Mouse (Mus musculus): ENCODE results near the gene Nos3. TPM values are rescaled to one million over a fixed set of nuclear protein-coding genes. Genes with fewer than 3 reads are reported as not detected.

Gene Nos3
- polyA plus RNA-seq, 1 experiment from 2014 or later, result 5.9 TPM

- Histone ChIP-seq H3K9me3 (replicated peaks) (no peaks in the 10 kb centered on the region), H3K27me3 (peaks cover 5% of the 10 kb centered on the region; the same call in 1 of the 2 replicates), H3K27ac (peak overlapping the region; percentile 36; the same call in 1 of the 2 replicates), H3K4me1 (peaks cover 61% of the 10 kb centered on the region), H3K4me2 (peak overlapping the region; percentile 89), H3K4me3 (peak overlapping the region; percentile 61), H3K9ac (peak overlapping the region; percentile 68), H3K36me3 (ENCODE audit: poor library complexity, severe bottlenecking) (peaks cover 26% of the 10 kb centered on the region)
- ATAC-seq, result no peak
- WGBS, result under 1% methylated on average over 10 of the region's 10 CpGs
Observed at GRCm38 (mm10) chr5:24426037-24426432, 61.4 kb downstream of the Nos3 start.

GRCm38 (mm10) chr5:24426556-24427284 is 62.1 kb downstream of the Nos3 start:
- Histone ChIP-seq H3K9ac (peak overlapping the region; percentile 68), H3K27me3 (peaks cover 5% of the 10 kb centered on the region; the same call in 1 of the 2 replicates), H3K4me2 (peak overlapping the region; percentile 89), H3K36me3 (ENCODE audit: poor library complexity, severe bottlenecking) (peaks cover 26% of the 10 kb centered on the region), H3K9me3 (replicated peaks) (no peaks in the 10 kb centered on the region), H3K4me3 (peak overlapping the region; percentile 61), H3K4me1 (peaks cover 61% of the 10 kb centered on the region), H3K27ac (no peak overlapping the region)
- 10% methylated on average over 9 of the region's 9 CpGs for WGBS
- no peak for ATAC-seq

GRCm38 (mm10) chr5:24427285-24427633 is 62.6 kb downstream of the Nos3 start:
- Histone ChIP-seq H3K4me2 (peak overlapping the region; percentile 89), H3K9ac (peak overlapping the region; percentile 17; the same call in 1 of the 2 replicates), H3K4me3 (peak overlapping the region; percentile 1; the same call in 1 of the 2 replicates), H3K4me1 (peaks cover 56% of the 10 kb centered on the region), H3K27me3 (peaks cover 5% of the 10 kb centered on the region; the same call in 1 of the 2 replicates), H3K36me3 (ENCODE audit: poor library complexity, severe bottlenecking) (peaks cover 31% of the 10 kb centered on the region), H3K27ac (no peak overlapping the region), H3K9me3 (replicated peaks) (no peaks in the 10 kb centered on the region)
- WGBS, result 7% methylated on average over 12 of the region's 12 CpGs
- ATAC-seq, result no peak

- Histone ChIP-seq H3K27ac (no peak overlapping the region), H3K36me3 (ENCODE audit: poor library complexity, severe bottlenecking) (peaks cover 39% of the 10 kb centered on the region), H3K4me2 (peak overlapping the region; percentile 89), H3K4me3 (no peak overlapping the region), H3K4me1 (peaks cover 48% of the 10 kb centered on the region), H3K9me3 (replicated peaks) (no peaks in the 10 kb centered on the region), H3K27me3 (peaks cover 5% of the 10 kb centered on the region; the same call in 1 of the 2 replicates), H3K9ac (peak overlapping the region; percentile 30; the same call in 1 of the 2 replicates)
- ATAC-seq, result no peak
- WGBS, result 2% methylated on average over 14 of the region's 15 CpGs
Observed at GRCm38 (mm10) chr5:24427981-24428402, 63.4 kb downstream of the Nos3 start.

- H3K4me2 ChIP-seq, result peak overlapping the region; percentile 89; the same call in 1 of the 2 replicates
- H3K4me1 ChIP-seq, result peaks cover 47% of the 10 kb centered on the region
- H3K27me3 ChIP-seq, result peaks cover 5% of the 10 kb centered on the region; the same call in 1 of the 2 replicates
- H3K9me3 ChIP-seq (replicated peaks), result no peaks in the 10 kb centered on the region
- no peak overlapping the region for H3K9ac ChIP-seq
- WGBS, result 18% methylated on average over 9 of the region's 9 CpGs
- H3K36me3 ChIP-seq (ENCODE audit: poor library complexity, severe bottlenecking), result peaks cover 42% of the 10 kb centered on the region
- H3K4me3 ChIP-seq, result no peak overlapping the region
- ATAC-seq, result no peak
- no peak overlapping the region for H3K27ac ChIP-seq
Observed at GRCm38 (mm10) chr5:24428596-24428995, 64.0 kb downstream of the Nos3 start.

- no peaks in the 10 kb centered on the region for H3K27me3 ChIP-seq
- no peak overlapping the region for H3K4me3 ChIP-seq
- no peaks in the 10 kb centered on the region for H3K9me3 ChIP-seq (replicated peaks)
- H3K9ac ChIP-seq, result no peak overlapping the region
- H3K4me2 ChIP-seq, result no peak overlapping the region
- no peaks in the 10 kb centered on the region for H3K4me1 ChIP-seq
- peaks cover 80% of the 10 kb centered on the region for H3K36me3 ChIP-seq (ENCODE audit: poor library complexity, severe bottlenecking)
- 92% methylated on average over 8 of the region's 8 CpGs for WGBS
- no peak for ATAC-seq
- H3K27ac ChIP-seq, result no peak overlapping the region
Observed at GRCm38 (mm10) chr5:24433993-24434392, 69.4 kb downstream of the Nos3 start.

Other genes starting within 250 kb of the Nos3 start
- 15.2 and 17.0 TPM in 2 replicates for gene Nupl2, start 199.8 kb upstream of the Nos3 start, polyA plus RNA-seq (2015; fragmentation: Nextera tagmentation; extraction: Ambion mirVana)
- 4.3 and 6.9 TPM in 2 replicates for gene Kcnh2, start 13.2 kb upstream of the Nos3 start, polyA plus RNA-seq (2015; fragmentation: Nextera tagmentation; extraction: Ambion mirVana)
- gene Atg9b, start 27.3 kb downstream of the Nos3 start, polyA plus RNA-seq (2015; fragmentation: Nextera tagmentation; extraction: Ambion mirVana), result 0.52 and 0.57 TPM in 2 replicates
- gene Abcb8, start 28.9 kb downstream of the Nos3 start, polyA plus RNA-seq (2015; fragmentation: Nextera tagmentation; extraction: Ambion mirVana), result 39.0 and 48.1 TPM in 2 replicates
- 0.24 TPM in 1 of 2 replicates, not detected in the other for gene Asic3, start 48.6 kb downstream of the Nos3 start, polyA plus RNA-seq (2015; fragmentation: Nextera tagmentation; extraction: Ambion mirVana)
- 80.7 and 84.0 TPM in 2 replicates for gene Cdk5, start 58.7 kb downstream of the Nos3 start, polyA plus RNA-seq (2015; fragmentation: Nextera tagmentation; extraction: Ambion mirVana)
- gene Slc4a2, start 59.0 kb downstream of the Nos3 start, polyA plus RNA-seq (2015; fragmentation: Nextera tagmentation; extraction: Ambion mirVana), result 19.5 and 23.3 TPM in 2 replicates
- 85.3 and 86.9 TPM in 2 replicates for gene Fastk, start 80.5 kb downstream of the Nos3 start, polyA plus RNA-seq (2015; fragmentation: Nextera tagmentation; extraction: Ambion mirVana)
- gene Tmub1, start 83.0 kb downstream of the Nos3 start, polyA plus RNA-seq (2015; fragmentation: Nextera tagmentation; extraction: Ambion mirVana), result 32.5 and 35.4 TPM in 2 replicates
- 38.0 and 39.2 TPM in 2 replicates for gene Agap3, start 87.4 kb downstream of the Nos3 start, polyA plus RNA-seq (2015; fragmentation: Nextera tagmentation; extraction: Ambion mirVana)
- gene Gbx1, start 162.4 kb downstream of the Nos3 start, polyA plus RNA-seq (2015; fragmentation: Nextera tagmentation; extraction: Ambion mirVana), result 0.90 and 0.97 TPM in 2 replicates
- gene Asb10, start 176.2 kb downstream of the Nos3 start, polyA plus RNA-seq (2015; fragmentation: Nextera tagmentation; extraction: Ambion mirVana), result 0.06 and 0.15 TPM in 2 replicates
- 0.62 TPM in 2 replicates for gene 4931409K22Rik, start 192.0 kb downstream of the Nos3 start, polyA plus RNA-seq (2015; fragmentation: Nextera tagmentation; extraction: Ambion mirVana)
- 117 and 124 TPM in 2 replicates for gene Abcf2, start 212.7 kb downstream of the Nos3 start, polyA plus RNA-seq (2015; fragmentation: Nextera tagmentation; extraction: Ambion mirVana)
- 15.0 and 17.2 TPM in 2 replicates for gene Chpf2, start 221.9 kb downstream of the Nos3 start, polyA plus RNA-seq (2015; fragmentation: Nextera tagmentation; extraction: Ambion mirVana)